In the genomic region with DNA sequence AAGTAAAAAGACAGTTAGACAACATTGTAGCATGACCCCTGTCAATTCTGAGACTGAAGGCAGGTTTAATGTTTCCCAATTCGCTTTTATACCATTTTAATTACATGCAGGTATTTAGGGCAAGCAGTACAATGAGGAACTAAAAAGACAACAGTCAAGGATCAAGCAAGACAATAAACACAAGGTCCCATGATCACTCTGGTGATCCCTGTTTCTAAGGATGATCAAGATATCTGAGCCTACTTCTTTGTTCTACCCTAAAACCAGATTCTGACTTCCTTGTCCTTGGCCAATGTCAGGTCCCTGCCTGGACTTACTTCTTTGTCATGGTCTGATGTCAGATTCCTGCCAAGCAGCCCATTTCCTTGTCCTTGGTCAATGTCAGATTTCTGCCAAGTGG, we compare ENCODE assay signal across 5 mouse cellular contexts. TPM values are rescaled to one million over a fixed set of nuclear protein-coding genes. Genes with fewer than 3 reads are reported as not detected.
DNase-seq lines count a peak whose midpoint lies in the region; TF ChIP-seq lines count a peak whose summit lies in the region.
"Not testable (repeated sequence)": the region's sequence is repeated elsewhere in the genome, so short reads cannot be mapped to it uniquely, and the experiment has no call there.

No protein-coding gene starts in this region.

- H3K9me3 ChIP-seq in ES-Bruce4 (replicated peaks; ENCODE audit: control insufficient read depth, insufficient read depth, low read length, poor library complexity, severe bottlenecking); ES-E14 (ENCODE audit: control insufficient read depth, insufficient read depth, low read depth, low read length): not testable (repeated sequence)

- not testable (repeated sequence) for TF ChIP-seq CTCF in ES-Bruce4 (IDR thresholded peaks at IDR 0.05; ENCODE audit: low read depth, low read length)

- not testable (repeated sequence) for H3K9ac ChIP-seq in ES-Bruce4 (ENCODE audit: low read depth, poor library complexity, severe bottlenecking); ES-E14 (ENCODE audit: insufficient read depth, low read depth, low read length, poor library complexity, severe bottlenecking)

- not testable (repeated sequence) for H3K36me3 ChIP-seq in ES-Bruce4 (ENCODE audit: control insufficient read depth, insufficient read depth, low read length, poor library complexity, severe bottlenecking); ES-E14 (ENCODE audit: control insufficient read depth, insufficient read depth, low read length, poor library complexity, severe bottlenecking)

- DNase-seq in ES-CJ7 (ENCODE audit: low read depth, low spot score) = peak; percentile 74
- not testable (repeated sequence) for DNase-seq in ES-E14 (ENCODE audit: low read depth, low spot score)
- DNase-seq in R1 (ENCODE audit: low read depth, low spot score) = peak; percentile 71
- DNase-seq in ZHBTc4 (ENCODE audit: low read depth, low spot score) = peak; percentile 92

- in situ Hi-C loops in ES-E14 (cut with MboI; ENCODE audit: low sequenced_read_pairs in 2 of 2, unreplicated experiment in 2 of 2) = loop anchor here in 1 of 2 experiments (25.0 kb wide), 1 partner anchor 349 kb away; no protein-coding TSS in a partner anchor

- not testable (repeated sequence) for H3K4me3 ChIP-seq in ES-Bruce4 (ENCODE audit: low read depth, low read length); ES-E14 (ENCODE audit: insufficient read depth in 1 of 2, low read depth in 1 of 2, low read length in 2 of 2, poor library complexity in 1 of 2, severe bottlenecking in 1 of 2)

- not testable (repeated sequence) for H3K27me3 ChIP-seq in ES-Bruce4 (ENCODE audit: control insufficient read depth, insufficient read depth, low read length, poor library complexity, severe bottlenecking)

- not testable (repeated sequence) for TF ChIP-seq POLR2A in ES-Bruce4 (IDR thresholded peaks at IDR 0.05; ENCODE audit: insufficient read depth, low read length)

- not testable (repeated sequence) for H3K4me1 ChIP-seq in ES-Bruce4 (ENCODE audit: control insufficient read depth, insufficient read depth, low read length)
- H3K4me1 ChIP-seq in ES-E14 (ENCODE audit: control insufficient read depth in 2 of 2, insufficient read depth in 2 of 2, low read length in 2 of 2, poor library complexity in 1 of 2) = peaks cover 5 to 17% of the 10 kb centered on the region in 2 experiments; a peak in 3 of 4 replicates

- peak; percentile 59; the same call in 1 of the 2 replicates for TF ChIP-seq EP300 in ES-Bruce4 (IDR thresholded peaks at IDR 0.05; ENCODE audit: insufficient read depth, low read depth, low read length)

- H3K27ac ChIP-seq in ES-Bruce4 (ENCODE audit: insufficient read depth, low read length) (peak overlapping the region; percentile 75), ES-E14 (ENCODE audit: insufficient read depth, low read depth, low read length, poor library complexity, severe bottlenecking) (peak overlapping the region; percentile 38; the same call in 1 of the 2 replicates)

RNA-seq across cellular contexts. Expression of a gene that starts 29.3 kb away (rescaled TPM):
- polyA plus RNA-seq in ES-Bruce4 (2011; ENCODE audit: insufficient read depth, insufficient read length, low read depth, missing spikeins) = 94.9 and 97.2 TPM in 2 replicates
- total RNA-seq in ES-E14 (2012; rRNA removed) = 82.8 and 92.9 TPM in 2 replicates
